Mouse (Mus musculus) lung, adult 2 months (tissue): ENCODE results near the gene Nmd3.

Experiments used
- CTCF ChIP-seq: fragments of 200-500 bp; IDR thresholded peaks from 2 replicates; pipeline ENCODE4 v1.5.1; 2011; ENCODE audit warnings: mild to moderate bottlenecking, low read length, control low read depth; ENCODE audit not compliant: insufficient read depth
- POLR2A ChIP-seq: fragments of 200-500 bp; IDR thresholded peaks from 2 replicates; pipeline ENCODE4 v1.6.1; 2011; ENCODE audit warnings: low read depth, mild to moderate bottlenecking, control low read depth, low read length, borderline replicate concordance; ENCODE audit errors: extremely low read depth

DNA sequence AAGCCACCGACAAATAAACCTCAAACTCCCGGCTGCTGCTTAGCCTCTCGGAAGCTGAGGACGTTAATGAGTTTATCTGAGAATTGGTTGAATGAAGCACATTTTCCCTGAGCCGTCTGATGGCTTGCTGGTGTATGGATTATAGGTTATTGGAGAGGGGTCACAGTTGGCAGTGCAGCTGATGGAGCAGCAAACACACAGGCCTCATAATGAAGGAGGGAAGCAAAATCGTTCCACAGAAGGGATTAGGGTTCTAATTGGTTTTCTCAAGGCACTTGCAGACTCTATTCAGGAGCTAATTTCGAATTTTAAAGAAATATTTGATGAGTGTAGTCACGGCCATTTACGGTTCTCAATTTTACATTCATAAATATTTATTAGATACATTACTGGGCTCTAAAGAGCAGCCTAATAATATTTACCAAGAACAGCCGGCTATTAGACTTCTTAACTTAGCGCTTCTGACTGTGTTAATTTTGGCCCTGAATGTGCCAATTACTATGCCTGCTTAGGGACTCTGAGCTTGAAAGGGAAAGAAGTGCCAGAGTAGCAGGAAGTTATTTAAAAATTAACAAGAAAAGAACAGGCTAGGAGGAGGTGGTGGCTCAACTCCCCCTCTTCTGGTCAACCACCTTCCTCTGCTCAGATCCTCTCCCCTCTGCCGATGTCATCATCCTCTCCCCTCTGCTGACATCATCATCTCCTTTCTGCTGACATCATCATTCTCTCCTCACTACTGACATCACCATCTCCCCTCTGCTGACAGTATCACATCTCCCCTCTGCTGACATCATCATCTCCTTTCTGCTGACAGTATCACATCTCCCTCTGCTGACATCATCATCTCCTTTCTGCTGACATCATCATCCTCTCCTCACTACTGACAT lies 12.5 kb upstream of the Nmd3 start:
- TF ChIP-seq POLR2A (no peak), CTCF (no peak)
